Mouse (Mus musculus): ENCODE measurements around the gene Mlkl. TPM values are rescaled to one million over a fixed set of nuclear protein-coding genes. Genes with fewer than 3 reads are reported as not detected.

The Mlkl gene
- polyA plus RNA-seq, 1 experiment, result 0.70 TPM

Other genes with a start within 250 kb of the Mlkl start
- gene Clec18a, start 245.8 kb downstream of the Mlkl start, polyA plus RNA-seq (2012; rRNA removed), result 4.1 and 4.4 TPM in 2 replicates
- gene Pdpr, start 243.5 kb downstream of the Mlkl start, polyA plus RNA-seq (2012; rRNA removed), result 12.9 and 15.8 TPM in 2 replicates
- gene Glg1, start 79.0 kb downstream of the Mlkl start, polyA plus RNA-seq (2012; rRNA removed), result 62.3 and 70.4 TPM in 2 replicates
- 14.8 and 15.1 TPM in 2 replicates for gene Rfwd3, start 38.0 kb downstream of the Mlkl start, polyA plus RNA-seq (2012; rRNA removed)
- gene Fa2h, start 55.6 kb upstream of the Mlkl start, polyA plus RNA-seq (2012; rRNA removed), result 25.6 and 28.7 TPM in 2 replicates
- gene Wdr59, start 183.9 kb upstream of the Mlkl start, polyA plus RNA-seq (2012; rRNA removed), result 14.8 and 17.2 TPM in 2 replicates
- 157 and 162 TPM in 2 replicates for gene Znrf1, start 197.9 kb upstream of the Mlkl start, polyA plus RNA-seq (2012; rRNA removed)